Mouse (Mus musculus): Measurements from ENCODE around the gene Camta1.

DNA sequence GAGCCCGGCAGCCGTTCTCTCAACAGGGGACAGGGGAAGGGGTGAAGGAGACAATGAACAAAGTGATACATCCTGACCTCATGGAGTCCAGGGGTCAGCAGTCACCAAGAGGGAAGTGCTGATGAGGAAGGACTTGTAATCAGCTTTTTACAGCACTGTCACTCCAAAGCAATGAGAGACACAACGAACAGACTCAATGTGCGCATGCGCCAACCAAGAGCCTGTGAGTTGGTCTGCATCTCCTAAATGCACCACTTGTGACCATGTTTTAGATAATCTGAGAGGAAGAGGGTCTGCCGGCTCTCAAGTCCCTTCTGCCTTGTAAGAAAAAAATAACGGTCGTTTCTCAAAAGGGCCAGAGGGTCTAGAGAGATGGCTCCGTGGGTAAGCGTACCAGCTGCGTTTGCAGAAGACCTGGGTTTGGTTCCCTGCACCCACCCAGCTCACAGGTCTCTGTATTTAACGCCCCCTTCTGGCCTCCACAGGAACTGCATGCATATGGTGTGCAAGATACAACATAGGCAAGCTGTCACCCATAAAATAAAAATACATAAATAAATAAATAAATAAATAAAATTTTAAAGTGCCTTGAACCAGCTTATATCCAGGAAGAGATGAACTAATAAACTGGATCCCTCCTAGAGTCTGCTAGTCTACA, 178.7 kb downstream of the Camta1 start:
- TF ChIP-seq POLR2A (IDR thresholded peaks at IDR 0.05; ENCODE audit: borderline replicate concordance, low read depth, low read length) (no peak), CTCF (IDR thresholded peaks at IDR 0.05; ENCODE audit: low read depth, low read length) (no peak)

Measured in bone marrow macrophage, adult 2 months (primary cell).